13 mouse cellular contexts compared by ENCODE assay signal in the genomic region with DNA sequence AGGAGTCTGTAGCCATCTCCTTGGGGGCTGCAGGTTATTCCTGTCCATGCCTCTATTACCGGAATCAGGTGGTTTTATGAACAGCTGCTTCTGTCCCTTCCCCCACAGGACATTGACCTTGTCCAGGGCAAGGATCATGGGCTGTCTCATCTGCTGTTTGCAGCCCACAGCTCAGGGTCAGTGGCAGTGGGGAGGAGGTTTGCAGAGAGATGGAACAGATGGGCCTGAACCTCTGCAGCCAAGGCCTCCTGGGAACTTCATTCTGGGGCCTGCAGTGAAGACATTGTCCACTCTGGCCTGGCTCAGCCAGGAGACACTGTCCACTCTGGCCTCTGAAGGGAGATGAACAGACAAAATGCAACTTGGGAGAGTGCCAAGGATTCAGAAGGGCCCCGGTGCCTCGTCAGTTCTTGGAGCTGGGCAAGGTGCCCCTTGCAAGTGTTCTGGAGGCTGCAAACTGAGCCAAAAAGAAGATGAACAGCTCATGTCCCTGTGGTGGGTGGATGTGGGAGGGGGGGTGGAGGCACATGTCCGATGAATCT.
A peak's percentile ranks its signal among the peaks of the same experiment; 100 is the strongest.
DNase-seq lines count a peak whose midpoint lies in the region; ATAC-seq and TF ChIP-seq lines count a peak whose summit lies in the region.
"Had no signal": no experiment of that assay in that cellular context is flagged by ENCODE, and none has a peak within 500 bp of the region (broad histone marks: within the 10 kb centered on the region; RNA-seq: fewer than 3 reads in every experiment).

No protein-coding gene starts in this region.

- no peak for DNase-seq in forebrain, embryonic 14.5 days (ENCODE audit: low spot score)
- no peak for DNase-seq in forebrain, embryonic 11.5 days (ENCODE audit: low spot score)
- peak; percentile 35 for DNase-seq in liver, adult 2 months (ENCODE audit: extremely low read depth, low read depth, low spot score)
- DNase-seq in liver: no peak
- DNase-seq in adrenal gland, adult 8-10 months: peak; percentile 76
- DNase-seq in cerebellum, postnatal 10 days: peak; percentile 75 to 79
- DNase-seq in embryo, embryonic 9.5 days (ENCODE audit: extremely low spot score): no peak
- no peak for DNase-seq in stomach, postnatal 0 days (ENCODE audit: low spot score)
- DNase-seq: B cell, adult 2 months; gastrocnemius, postnatal 25 days; heart, postnatal 36 days had no signal

- H3K4me1 ChIP-seq in forebrain, embryonic 14.5 days (ENCODE audit: control insufficient read depth, insufficient read depth, low read length): peaks cover 37% of the 10 kb centered on the region
- H3K4me1 ChIP-seq in forebrain, embryonic 11.5 days (replicated peaks; ENCODE audit: control insufficient read depth, insufficient read depth, low read length): peaks cover 11% of the 10 kb centered on the region
- peaks cover 3% of the 10 kb centered on the region; the same call in 1 of the 2 replicates for H3K4me1 ChIP-seq in liver, adult 2 months (ENCODE audit: control insufficient read depth, insufficient read depth, low read length)
- peaks cover 4% of the 10 kb centered on the region; the same call in 1 of the 2 replicates for H3K4me1 ChIP-seq in stomach, postnatal 0 days (replicated peaks; ENCODE audit: control insufficient read depth, insufficient read depth)

- no peak for TF ChIP-seq EP300 in stomach, postnatal 0 days (optimal IDR thresholded peaks at IDR 0.05)

- H3K4me2 ChIP-seq in forebrain, embryonic 14.5 days (ENCODE audit: low read length): no peak overlapping the region
- no peak overlapping the region for H3K4me2 ChIP-seq in forebrain, embryonic 11.5 days (ENCODE audit: low read depth, low read length, severe bottlenecking)
- H3K4me2 ChIP-seq in stomach, postnatal 0 days (replicated peaks; ENCODE audit: low read depth): no peak overlapping the region
- H3K4me2 ChIP-seq: liver, embryonic 11.5 days had no signal

- H3K9ac ChIP-seq in forebrain, embryonic 14.5 days (ENCODE audit: low read length): no peak overlapping the region
- H3K9ac ChIP-seq in forebrain, embryonic 11.5 days (ENCODE audit: low read length): no peak overlapping the region
- H3K9ac ChIP-seq in liver, adult 2 months (ENCODE audit: low read depth, low read length): no peak overlapping the region
- H3K9ac ChIP-seq in stomach, postnatal 0 days (ENCODE audit: low read length): no peak overlapping the region

- no peak for ATAC-seq in forebrain, embryonic 14.5 days
- ATAC-seq in forebrain, embryonic 11.5 days (replicated peaks; ENCODE audit: low FRiP score): no peak
- no peak; the same call in 1 of the 2 replicates for ATAC-seq in stomach, postnatal 0 days (ENCODE audit: low FRiP score, low TSS enrichment)

- H3K79me2 ChIP-seq in liver, adult 2 months (ENCODE audit: control insufficient read depth, insufficient read depth, low read length): no peaks in the 10 kb centered on the region

- H3K27ac ChIP-seq in forebrain, embryonic 14.5 days (ENCODE audit: low read depth, low read length): 0 out of 2 replicates have a peak overlapping the region, but pooled peaks have one; percentile 17
- no peak overlapping the region for H3K27ac ChIP-seq in forebrain, embryonic 11.5 days (ENCODE audit: low read depth, low read length)
- H3K27ac ChIP-seq in liver, adult 2 months (replicated peaks; ENCODE audit: insufficient read depth, low read depth, low read length): no peak overlapping the region
- H3K27ac ChIP-seq in stomach, postnatal 0 days (replicated peaks): no peak overlapping the region
- H3K27ac ChIP-seq: layer of hippocampus, adult 2 months had no signal

- no peaks in the 10 kb centered on the region for H3K9me3 ChIP-seq in forebrain, embryonic 14.5 days (replicated peaks; ENCODE audit: control insufficient read depth, low read length)
- H3K9me3 ChIP-seq in forebrain, embryonic 11.5 days (ENCODE audit: control insufficient read depth, low read length): no peaks in the 10 kb centered on the region
- H3K9me3 ChIP-seq in stomach, postnatal 0 days (ENCODE audit: control insufficient read depth, low read length): no peaks in the 10 kb centered on the region

- no peak overlapping the region for H3K4me3 ChIP-seq in forebrain, embryonic 14.5 days (ENCODE audit: low read depth, low read length)
- H3K4me3 ChIP-seq in forebrain, embryonic 11.5 days (ENCODE audit: low read depth, low read length): no peak overlapping the region
- H3K4me3 ChIP-seq in liver, adult 2 months (ENCODE audit: insufficient read depth, low read depth, low read length): no peak overlapping the region
- no peak overlapping the region for H3K4me3 ChIP-seq in stomach, postnatal 0 days (ENCODE audit: low read depth, low read length)
- H3K4me3 ChIP-seq: layer of hippocampus, adult 2 months had no signal

- no peak for TF ChIP-seq CTCF in liver, adult 2 months (IDR thresholded peaks at IDR 0.05; ENCODE audit: low read depth, low read length)
- no peak for TF ChIP-seq CTCF in stomach, postnatal 0 days (IDR thresholded peaks at IDR 0.05; ENCODE audit: low read depth)

- WGBS in forebrain, embryonic 14.5 days: 47% methylated on average over 4 of the region's 4 CpGs
- 86% methylated on average over 4 of the region's 4 CpGs for WGBS in forebrain, embryonic 11.5 days
- 22% methylated on average over 4 of the region's 4 CpGs for WGBS in liver, adult 2 months
- 59% methylated on average over 4 of the region's 4 CpGs for WGBS in stomach, postnatal 0 days

- no peak for TF ChIP-seq POLR2A in liver, adult 2 months (IDR thresholded peaks at IDR 0.05; ENCODE audit: extremely low read depth, insufficient read depth, low read length)

- no peaks in the 10 kb centered on the region for H3K36me3 ChIP-seq in forebrain, embryonic 14.5 days (ENCODE audit: control insufficient read depth, insufficient read depth, low read length)
- H3K36me3 ChIP-seq in forebrain, embryonic 11.5 days (ENCODE audit: control insufficient read depth, insufficient read depth, low read length): no peaks in the 10 kb centered on the region
- H3K36me3 ChIP-seq in liver, adult 2 months (ENCODE audit: control insufficient read depth, insufficient read depth, low read length): no peaks in the 10 kb centered on the region
- H3K36me3 ChIP-seq in stomach, postnatal 0 days (ENCODE audit: control insufficient read depth, insufficient read depth, low read length): no peaks in the 10 kb centered on the region

- H3K27me3 ChIP-seq in forebrain, embryonic 14.5 days (replicated peaks; ENCODE audit: control insufficient read depth, insufficient read depth, low read length): no peaks in the 10 kb centered on the region
- no peaks in the 10 kb centered on the region for H3K27me3 ChIP-seq in forebrain, embryonic 11.5 days (ENCODE audit: control insufficient read depth, insufficient read depth, low read length)
- no peaks in the 10 kb centered on the region for H3K27me3 ChIP-seq in liver, adult 2 months (ENCODE audit: control insufficient read depth, insufficient read depth, low read length)
- H3K27me3 ChIP-seq in stomach, postnatal 0 days (ENCODE audit: control insufficient read depth, insufficient read depth, low read length): no peaks in the 10 kb centered on the region

Comparison
In these comparisons a context has a peak if more than half of its experiments do, and no peak if none do; other contexts are left out.
1. DNase-seq: peak in liver, adult 2 months (single experiment), adrenal gland, adult 8-10 months (single experiment) and cerebellum, postnatal 10 days (2 of 2); none in forebrain, embryonic 14.5 days (single experiment), forebrain, embryonic 11.5 days (single experiment), liver (single experiment), embryo, embryonic 9.5 days (single experiment) and stomach, postnatal 0 days (single experiment).